Mouse (Mus musculus) forebrain, embryonic 12.5 days (tissue): Measurements from ENCODE around the gene Patj. TPM values are rescaled to one million over a fixed set of nuclear protein-coding genes. Genes with fewer than 3 reads are reported as not detected.

Source experiments
- ATAC-seq: fragments of 200-750 bp; cut with Nextera tagmentation; 2 replicates; pipeline ENCODE4 v1.8.0; 2017; ENCODE audit warnings: moderate TSS enrichment; ENCODE audit not compliant: low FRiP score
- H3K27ac ChIP-seq: fragments of 300-500 bp; sonication (generic); 2 replicates; pipeline ENCODE4 v1.5.1; 2016; ENCODE audit warnings: mild to moderate bottlenecking
- H3K27me3 ChIP-seq: fragments of 300-500 bp; sonication (generic); 2 replicates; pipeline ENCODE4 v1.6.1; 2016; ENCODE audit warnings: mild to moderate bottlenecking
- H3K36me3 ChIP-seq: fragments of 300-500 bp; sonication (generic); replicated peaks from 2 replicates; pipeline ENCODE4 v1.6.1; 2016; ENCODE audit warnings: mild to moderate bottlenecking
- H3K4me1 ChIP-seq: fragments of 300-500 bp; sonication (generic); 2 replicates; pipeline ENCODE4 v1.6.1; 2016
- H3K4me2 ChIP-seq: fragments of 300-500 bp; sonication (generic); 2 replicates; pipeline ENCODE4 v1.6.1; 2016; ENCODE audit warnings: mild to moderate bottlenecking, moderate library complexity
- H3K4me3 ChIP-seq: fragments of 300-500 bp; sonication (generic); replicated peaks from 2 replicates; pipeline ENCODE4 v1.5.1; 2016; ENCODE audit warnings: mild to moderate bottlenecking
- H3K9ac ChIP-seq: fragments of 300-500 bp; sonication (generic); 2 replicates; pipeline ENCODE4 v1.6.1; 2016; ENCODE audit warnings: mild to moderate bottlenecking
- H3K9me3 ChIP-seq: fragments of 300-500 bp; sonication (generic); 2 replicates; pipeline ENCODE4 v1.6.1; 2016
- whole genome bisulfite sequencing: fragments of 180-500 bp; shearing (Covaris S2); methylation state at CpG from one replicate; pipeline ENCODE4 v1.1.7; 2016; 5-methylcytosine and 5-hydroxymethylcytosine counted together
- polyA plus RNA-seq: library from polyadenylated mRNA; unstranded; fragments of >200 nt; fragmentation: Nextera tagmentation; extraction: Ambion mirVana; gene quantifications from 2 replicates; pipeline ENCODE4 v1.2.1, GENCODE M21; 2016

The Patj gene
- polyA plus RNA-seq, 1 experiment from 2014 or later, result 12.9 TPM

DNA sequence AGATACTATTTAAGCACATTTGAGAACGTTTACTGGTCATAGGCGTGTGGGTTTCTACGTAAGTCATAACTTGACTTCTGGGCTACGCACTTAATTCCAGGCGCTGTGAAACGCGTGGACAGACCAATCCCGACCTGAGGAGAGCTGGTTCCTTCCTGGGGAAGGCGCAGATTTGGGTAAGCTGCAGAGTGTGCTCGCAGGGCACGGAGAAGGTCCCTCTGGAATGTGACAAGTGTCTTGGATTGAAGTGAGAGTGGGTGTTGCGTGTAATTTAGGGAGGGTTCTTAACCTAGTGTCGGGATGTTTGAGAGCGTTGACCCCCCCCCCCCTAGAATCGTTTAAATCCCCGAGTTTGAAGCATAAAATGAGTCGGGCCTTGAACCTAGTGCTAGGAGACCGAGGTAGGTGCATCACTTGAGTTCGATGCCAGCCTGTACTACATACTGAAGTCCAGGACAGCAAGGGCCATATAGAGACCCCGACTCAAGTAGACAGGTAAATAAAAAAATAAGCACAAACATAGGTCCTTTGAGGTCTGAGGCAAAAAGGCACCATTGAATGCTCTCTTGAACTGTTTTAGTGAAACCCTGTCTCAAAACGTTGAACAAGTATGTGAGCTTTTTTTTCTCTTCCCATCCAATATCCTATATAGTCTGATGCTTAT is 331.8 kb downstream of the Patj start:
- peaks cover 16% of the 10 kb centered on the region for H3K4me1 ChIP-seq
- no peaks in the 10 kb centered on the region for H3K9me3 ChIP-seq
- H3K4me3 ChIP-seq, result peak overlapping the region; percentile 37
- H3K36me3 ChIP-seq, result no peaks in the 10 kb centered on the region
- peak overlapping the region; percentile 63 for H3K4me2 ChIP-seq
- no peak overlapping the region for H3K27ac ChIP-seq
- no peak for ATAC-seq
- peaks cover 43% of the 10 kb centered on the region for H3K27me3 ChIP-seq
- WGBS, result 4% methylated on average over 21 of the region's 21 CpGs
- peak overlapping the region; percentile 40; the same call in 1 of the 2 replicates for H3K9ac ChIP-seq

DNA sequence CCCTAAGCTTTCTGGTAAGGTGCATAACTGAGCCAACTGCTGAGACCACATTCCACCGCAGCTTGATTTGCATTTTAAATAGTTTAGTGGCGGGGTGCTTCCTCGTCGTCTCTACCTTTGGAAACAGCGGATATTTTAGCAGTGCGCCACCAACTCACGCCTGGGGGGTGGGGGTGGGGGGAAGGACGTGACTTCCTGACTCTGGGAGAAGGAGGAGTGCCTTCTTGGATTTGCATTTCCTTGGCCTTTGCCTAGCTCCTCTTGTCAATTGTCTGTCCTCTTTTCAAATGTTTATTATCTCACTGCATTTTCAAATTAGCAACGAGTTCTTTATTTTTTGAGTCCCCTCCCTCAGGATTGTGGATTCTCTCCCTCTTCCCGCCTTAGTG is 332.4 kb downstream of the Patj start:
- Histone ChIP-seq H3K4me3 (peak overlapping the region; percentile 3; the same call in 1 of the 2 replicates), H3K27ac (no peak overlapping the region), H3K36me3 (no peaks in the 10 kb centered on the region), H3K9me3 (no peaks in the 10 kb centered on the region), H3K27me3 (peaks cover 43% of the 10 kb centered on the region), H3K4me2 (peak overlapping the region; percentile 63; the same call in 1 of the 2 replicates), H3K9ac (no peak overlapping the region), H3K4me1 (peaks cover 16% of the 10 kb centered on the region)
- 2% methylated on average over 10 of the region's 10 CpGs for WGBS
- no peak for ATAC-seq

DNA sequence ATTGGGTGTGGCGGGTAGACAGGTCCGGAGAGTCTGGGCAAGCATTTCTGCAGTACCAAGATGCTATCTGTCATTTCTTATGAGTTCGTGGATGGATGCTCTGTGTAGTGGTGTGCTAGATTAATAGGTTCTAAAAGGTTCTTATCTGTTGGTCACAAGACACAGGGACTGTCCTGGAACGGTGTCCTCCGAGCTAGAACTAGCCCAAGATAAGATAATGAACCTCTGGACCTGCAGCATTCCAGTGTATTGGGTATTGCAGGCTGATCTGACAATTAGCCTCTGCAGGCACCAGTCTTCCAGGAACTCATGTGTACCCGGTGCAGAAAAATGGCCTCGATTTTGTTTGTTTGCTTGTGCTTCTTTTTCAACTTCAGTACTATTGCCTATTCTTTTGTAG is 333.1 kb downstream of the Patj start:
- H3K9me3 ChIP-seq, result no peaks in the 10 kb centered on the region
- peaks cover 43% of the 10 kb centered on the region for H3K27me3 ChIP-seq
- ATAC-seq, result no peak
- H3K9ac ChIP-seq, result no peak overlapping the region
- no peak overlapping the region for H3K27ac ChIP-seq
- H3K36me3 ChIP-seq, result no peaks in the 10 kb centered on the region
- H3K4me3 ChIP-seq, result no peak overlapping the region
- WGBS, result 68% methylated on average over 7 of the region's 7 CpGs
- peaks cover 16% of the 10 kb centered on the region for H3K4me1 ChIP-seq
- no peak overlapping the region for H3K4me2 ChIP-seq

DNA sequence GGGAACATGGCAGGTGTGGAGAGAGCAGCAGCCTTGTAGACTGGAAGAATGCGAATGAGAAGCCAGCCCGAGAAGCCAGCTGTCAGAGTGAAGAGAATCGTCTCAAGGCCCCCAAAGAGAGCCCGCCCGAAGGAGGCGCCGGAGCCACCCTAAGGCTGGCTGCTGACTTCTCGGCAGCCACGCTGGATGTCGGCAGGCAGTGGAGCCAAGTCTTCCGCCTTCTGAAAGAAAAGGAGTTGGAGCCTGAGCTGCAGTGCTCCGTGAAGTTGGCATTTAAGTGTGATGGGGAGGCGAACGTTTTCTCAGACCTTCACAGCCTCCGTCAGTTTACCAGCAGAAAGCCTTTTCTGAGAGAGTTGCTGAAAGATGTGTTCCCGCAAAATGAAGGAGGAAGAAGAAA is 338.1 kb downstream of the Patj start:
- no peaks in the 10 kb centered on the region for H3K36me3 ChIP-seq
- no peaks in the 10 kb centered on the region for H3K9me3 ChIP-seq
- H3K4me2 ChIP-seq, result no peak overlapping the region
- ATAC-seq, result no peak
- H3K4me1 ChIP-seq, result no peaks in the 10 kb centered on the region
- H3K9ac ChIP-seq, result no peak overlapping the region
- H3K4me3 ChIP-seq, result no peak overlapping the region
- WGBS, result 95% methylated on average over 16 of the region's 16 CpGs
- no peak overlapping the region for H3K27ac ChIP-seq
- H3K27me3 ChIP-seq, result peaks cover 7% of the 10 kb centered on the region

DNA sequence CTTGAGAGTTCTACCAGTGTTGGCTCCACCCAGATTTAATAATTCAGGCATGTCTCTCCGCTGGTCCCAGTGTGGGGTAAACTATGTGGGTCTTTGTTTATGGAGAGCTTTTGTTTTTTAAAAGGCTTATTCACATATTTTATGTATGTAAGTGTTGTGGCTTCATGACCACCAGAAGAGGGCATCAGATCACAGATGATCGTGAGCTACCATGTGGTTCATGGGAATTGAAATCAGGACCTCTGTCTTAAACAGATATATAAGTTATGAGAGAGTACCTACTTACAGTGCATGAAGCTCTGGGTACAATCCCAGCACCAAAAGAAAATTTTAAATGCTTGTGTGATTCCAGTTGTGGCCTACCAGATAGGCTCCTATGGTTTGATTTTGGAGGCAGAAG is 344.2 kb downstream of the Patj start:
- no peak for ATAC-seq
- Histone ChIP-seq H3K4me2 (no peak overlapping the region), H3K9me3 (no peaks in the 10 kb centered on the region), H3K4me1 (peaks cover 5% of the 10 kb centered on the region; the same call in 1 of the 2 replicates), H3K9ac (no peak overlapping the region), H3K27me3 (no peaks in the 10 kb centered on the region), H3K27ac (no peak overlapping the region), H3K36me3 (no peaks in the 10 kb centered on the region), H3K4me3 (no peak overlapping the region)
- 44% methylated on average over 2 of the region's 2 CpGs for WGBS

DNA sequence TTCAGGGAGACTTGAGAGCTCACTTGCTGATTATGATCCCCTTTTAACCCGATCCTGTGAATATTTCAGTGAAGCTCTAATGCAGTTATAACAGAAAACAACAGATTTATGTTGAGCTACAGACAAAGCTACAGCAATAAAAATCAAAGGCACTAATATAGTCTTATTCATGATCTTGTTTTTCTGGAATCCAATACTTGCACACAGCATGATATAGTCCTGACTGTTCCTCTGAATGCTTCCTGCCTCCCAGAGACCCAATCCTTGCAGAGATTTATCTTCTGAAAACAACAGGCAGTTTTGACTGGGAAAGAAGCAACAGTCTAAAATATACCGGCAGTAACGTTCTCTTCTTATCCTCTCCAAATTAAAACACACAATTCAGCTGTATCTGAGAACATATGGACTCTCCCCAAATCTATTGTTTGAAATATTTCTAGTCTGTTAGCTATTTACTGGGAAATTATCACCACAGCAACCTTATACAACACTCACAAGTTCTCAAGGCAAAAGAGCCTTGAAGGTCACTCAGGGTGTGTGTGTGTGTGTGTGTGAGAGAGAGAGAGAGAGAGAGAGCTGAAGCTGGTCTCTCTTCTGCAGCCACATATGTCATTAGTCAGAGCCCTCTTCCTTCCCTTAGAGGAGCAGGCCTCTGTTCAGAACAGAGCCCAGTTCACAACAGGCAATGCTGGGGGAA is 347.8 kb downstream of the Patj start:
- no peak for ATAC-seq
- 71% methylated on average over 3 of the region's 3 CpGs for WGBS
- no peak overlapping the region for H3K27ac ChIP-seq

DNA sequence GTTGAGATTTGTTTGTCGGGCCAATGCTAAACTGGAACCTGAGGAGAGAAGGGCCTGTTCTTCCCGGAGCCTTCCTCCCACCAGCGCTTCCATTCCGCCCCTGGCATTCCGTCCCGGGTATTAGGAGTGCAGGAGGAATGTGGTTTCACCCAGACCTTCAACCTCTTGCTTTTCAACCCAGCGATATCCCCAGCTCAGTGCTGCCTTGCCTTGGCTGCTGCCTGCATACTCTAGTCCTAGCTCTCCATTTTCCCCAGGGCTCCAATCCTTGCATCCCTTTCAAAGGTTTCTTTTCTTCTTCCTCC is 348.3 kb downstream of the Patj start:
- no peak overlapping the region for H3K9ac ChIP-seq
- no peak overlapping the region for H3K4me2 ChIP-seq
- 30% methylated on average over 7 of the region's 7 CpGs for WGBS
- H3K27ac ChIP-seq, result no peak overlapping the region
- no peak for ATAC-seq
- no peaks in the 10 kb centered on the region for H3K9me3 ChIP-seq
- no peaks in the 10 kb centered on the region for H3K27me3 ChIP-seq
- H3K4me1 ChIP-seq, result peaks cover 5% of the 10 kb centered on the region; the same call in 1 of the 2 replicates
- H3K4me3 ChIP-seq, result no peak overlapping the region
- H3K36me3 ChIP-seq, result no peaks in the 10 kb centered on the region

More for the DNA sequence above, 347.8 kb downstream of the Patj start:
- Histone ChIP-seq H3K4me2 (no peak overlapping the region), H3K4me1 (peaks cover 5% of the 10 kb centered on the region; the same call in 1 of the 2 replicates), H3K27me3 (no peaks in the 10 kb centered on the region), H3K9ac (no peak overlapping the region), H3K9me3 (no peaks in the 10 kb centered on the region), H3K36me3 (no peaks in the 10 kb centered on the region), H3K4me3 (no peak overlapping the region)

DNA sequence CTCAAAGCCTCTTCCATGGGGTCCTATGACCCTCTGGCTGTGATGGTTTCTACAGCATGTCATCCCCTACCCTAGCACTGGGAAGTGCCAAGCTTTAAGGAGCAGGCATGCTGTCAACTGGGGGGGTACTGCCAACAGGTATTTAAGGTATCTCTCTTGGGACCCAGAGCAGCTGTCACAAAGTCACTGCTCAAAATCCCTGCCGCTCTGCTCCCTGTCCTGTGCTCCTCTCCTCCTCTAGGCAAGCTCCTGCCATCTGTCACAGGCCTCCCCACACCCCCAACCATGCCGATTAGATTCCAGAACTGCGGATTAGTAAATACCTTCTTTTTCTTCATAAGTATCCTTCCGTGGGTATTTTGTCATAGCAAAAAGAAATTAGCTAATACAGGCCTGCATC is 358.9 kb downstream of the Patj start:
- Histone ChIP-seq H3K27me3 (no peaks in the 10 kb centered on the region), H3K9ac (no peak overlapping the region), H3K4me2 (no peak overlapping the region), H3K4me1 (peaks cover 18% of the 10 kb centered on the region), H3K9me3 (no peaks in the 10 kb centered on the region), H3K27ac (no peak overlapping the region), H3K4me3 (no peak overlapping the region), H3K36me3 (no peaks in the 10 kb centered on the region)
- 79% methylated on average over 4 of the region's 4 CpGs for WGBS
- no peak for ATAC-seq

DNA sequence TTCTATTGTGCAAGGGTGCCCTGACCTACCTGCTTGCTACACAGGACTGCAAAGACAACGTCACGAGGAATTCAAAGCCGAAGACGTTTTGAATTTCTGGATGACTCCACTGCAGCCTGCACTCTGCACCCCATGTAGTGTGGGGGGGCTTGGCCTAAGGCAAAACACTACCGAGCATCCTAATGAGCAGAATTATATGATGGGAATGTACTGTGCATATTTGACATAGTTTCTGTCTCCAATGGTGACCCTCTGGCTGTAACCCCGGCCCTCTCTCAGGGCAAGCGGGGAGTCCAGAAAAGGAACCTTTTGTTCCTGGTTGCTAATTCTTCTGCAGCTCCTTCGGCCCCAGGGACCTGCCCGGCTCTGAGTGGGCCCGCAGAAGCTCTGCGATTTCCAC is 360.6 kb downstream of the Patj start:
- Histone ChIP-seq H3K9me3 (no peaks in the 10 kb centered on the region), H3K4me3 (no peak overlapping the region), H3K27me3 (no peaks in the 10 kb centered on the region), H3K9ac (no peak overlapping the region), H3K4me2 (no peak overlapping the region), H3K36me3 (no peaks in the 10 kb centered on the region), H3K27ac (no peak overlapping the region), H3K4me1 (peaks cover 18% of the 10 kb centered on the region)
- WGBS, result 31% methylated on average over 11 of the region's 11 CpGs
- ATAC-seq, result no peak

DNA sequence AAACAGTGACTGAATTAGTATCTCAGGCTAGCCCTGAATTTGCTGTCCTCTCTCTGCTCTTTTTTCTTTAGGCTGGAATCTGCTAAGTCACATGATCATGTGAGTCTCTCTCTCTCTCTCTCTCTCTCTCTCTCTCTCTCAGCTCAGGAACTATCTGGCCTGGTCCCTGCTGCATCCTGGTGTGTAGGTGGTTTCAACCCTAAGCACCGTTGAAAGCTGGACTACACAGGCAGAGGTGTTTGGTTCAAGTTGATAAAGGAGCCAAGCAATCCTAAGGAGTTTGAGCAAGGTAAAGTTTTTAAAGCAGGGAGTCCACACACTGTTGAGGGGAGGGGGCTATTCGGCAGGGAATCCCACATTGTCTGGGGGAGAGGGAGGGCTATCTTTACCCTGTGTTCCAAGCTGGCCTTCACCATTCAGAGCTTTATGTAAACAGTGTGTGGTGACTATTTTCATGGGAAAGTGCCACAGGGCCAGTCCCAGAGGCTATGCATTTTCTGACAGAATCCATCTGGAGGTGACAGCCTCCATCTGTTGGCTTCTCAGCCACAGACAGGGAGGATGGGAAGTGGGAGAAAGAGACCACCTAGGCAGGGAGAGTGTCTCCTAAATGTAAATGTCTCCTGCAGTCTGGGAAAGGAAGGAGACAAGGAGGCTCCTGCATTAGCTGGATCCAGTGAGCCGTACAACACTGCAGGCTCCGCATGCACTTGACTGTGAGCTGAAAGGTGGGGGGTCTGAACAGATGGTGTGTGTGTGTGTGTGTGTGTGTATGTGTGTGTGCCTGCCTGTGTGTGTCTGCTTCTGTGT is 362.6 kb downstream of the Patj start:
- Histone ChIP-seq H3K27me3 (no peaks in the 10 kb centered on the region), H3K9ac (no peak overlapping the region), H3K4me3 (no peak overlapping the region), H3K9me3 (no peaks in the 10 kb centered on the region), H3K4me2 (no peak overlapping the region), H3K36me3 (no peaks in the 10 kb centered on the region), H3K27ac (peak overlapping the region; percentile 21; the same call in 1 of the 2 replicates), H3K4me1 (peaks cover 25% of the 10 kb centered on the region)
- peak; percentile 65 for ATAC-seq
- WGBS, result 46% methylated on average over 4 of the region's 4 CpGs

DNA sequence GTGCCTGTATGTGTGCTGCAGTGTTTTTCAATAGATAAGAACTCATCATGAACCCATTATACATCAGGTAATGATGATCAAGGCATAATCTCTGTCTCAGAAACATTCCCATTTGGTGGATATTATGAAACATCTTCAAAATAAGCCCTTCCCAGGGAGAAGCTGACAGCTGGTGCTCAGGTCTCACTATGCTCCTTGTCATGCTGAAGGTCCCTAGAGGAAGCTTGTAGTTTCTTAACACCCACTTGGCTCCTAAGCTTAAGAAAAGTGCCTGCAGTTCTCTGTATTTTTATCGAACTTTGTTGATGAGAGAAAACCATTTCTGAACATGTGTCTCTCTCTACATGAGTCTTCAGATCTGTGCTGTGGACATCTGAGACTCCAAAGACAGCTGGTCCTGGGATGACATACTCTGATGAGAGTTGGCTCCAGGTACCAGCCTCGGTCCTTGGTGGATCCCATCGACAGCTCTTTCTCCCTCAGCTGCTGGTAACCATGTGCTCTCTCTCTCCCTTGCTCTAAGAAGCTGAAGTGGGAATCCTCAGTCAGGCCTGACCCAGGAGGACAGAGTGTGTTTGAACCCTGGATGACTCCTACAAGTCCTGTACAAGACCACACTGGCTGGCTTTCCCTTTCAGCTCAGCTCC is 363.4 kb downstream of the Patj start:
- H3K4me1 ChIP-seq, result peaks cover 25% of the 10 kb centered on the region
- H3K36me3 ChIP-seq, result no peaks in the 10 kb centered on the region
- WGBS, result 77% methylated on average over 3 of the region's 3 CpGs
- no peaks in the 10 kb centered on the region for H3K27me3 ChIP-seq
- ATAC-seq, result no peak
- H3K4me2 ChIP-seq, result no peak overlapping the region
- no peak overlapping the region for H3K4me3 ChIP-seq
- H3K9ac ChIP-seq, result no peak overlapping the region
- H3K9me3 ChIP-seq, result no peaks in the 10 kb centered on the region
- H3K27ac ChIP-seq, result 0 out of 2 replicates have a peak overlapping the region, but pooled peaks have one; percentile 21
